Mouse (Mus musculus) C2C12 (cell line): Measurements from ENCODE around the gene Wwox. TPM values are rescaled to one million over a fixed set of nuclear protein-coding genes. Genes with fewer than 3 reads are reported as not detected.

Experiments used
- H3K27me3 ChIP-seq: one replicate; pipeline ENCODE4 v1.6.1; 2011; ENCODE audit not compliant: control insufficient read depth, insufficient read depth, insufficient read length
- H3K36me3 ChIP-seq: one replicate; pipeline ENCODE4 v1.6.1; 2011; ENCODE audit not compliant: control insufficient read depth, insufficient read depth
- H3K4me3 ChIP-seq: one replicate; pipeline ENCODE4 v1.5.1; 2011; ENCODE audit warnings: mild to moderate bottlenecking, control low read depth; ENCODE audit not compliant: poor library complexity, insufficient read depth, severe bottlenecking
- H3K79me2 ChIP-seq: one replicate; pipeline ENCODE4 v1.6.1; 2011; ENCODE audit not compliant: control insufficient read depth, insufficient read depth
- H3K79me3 ChIP-seq: one replicate; pipeline ENCODE4 v1.6.1; 2011; ENCODE audit warnings: low read depth, control low read depth
- H3ac ChIP-seq: one replicate; pipeline ENCODE3; 2011; ENCODE audit warnings: low read depth; ENCODE audit not compliant: control insufficient read depth, insufficient read length
- CEBPB ChIP-seq: IDR thresholded peaks from one replicate; pipeline ENCODE4 v1.6.1; 2011; ENCODE audit warnings: low read depth, mild to moderate bottlenecking, control low read depth, moderate library complexity
- CTCF ChIP-seq: IDR thresholded peaks from one replicate; pipeline ENCODE4 v1.5.1; 2011; ENCODE audit not compliant: control insufficient read depth, insufficient read depth, insufficient read length
- FOSL1 ChIP-seq: IDR thresholded peaks from one replicate; pipeline ENCODE4 v1.8.0; 2011; ENCODE audit warnings: mild to moderate bottlenecking, low read length; ENCODE audit not compliant: poor library complexity, insufficient read depth, severe bottlenecking
- MAX ChIP-seq: IDR thresholded peaks from one replicate; pipeline ENCODE4 v1.6.1; 2011; ENCODE audit warnings: mild to moderate bottlenecking, control low read depth
- MYOD1 ChIP-seq: IDR thresholded peaks from one replicate; pipeline ENCODE4 v1.6.1; 2011; ENCODE audit warnings: low read depth; ENCODE audit not compliant: control insufficient read depth, insufficient read length
- MYOG ChIP-seq: IDR thresholded peaks from one replicate; pipeline ENCODE4 v1.6.1; 2011; ENCODE audit not compliant: control insufficient read depth, insufficient read length; ENCODE audit errors: extremely low read depth
- USF1 ChIP-seq: IDR thresholded peaks from one replicate; pipeline ENCODE4 v1.6.1; 2011; ENCODE audit warnings: low read depth, mild to moderate bottlenecking, control low read depth, moderate library complexity
- polyA plus RNA-seq: library from polyadenylated mRNA; unstranded; fragments of >200 nt; fragmentation: generic; extraction: Trizol; gene quantifications from one replicate; pipeline ENCODE4 v1.2.1, GENCODE M21; 2012; ENCODE audit warnings: missing spikeins

The Wwox gene
- polyA plus RNA-seq, 1 experiment = 3.7 TPM

GRCm38 (mm10) chr8:114956377-114957168, 517.1 kb downstream of the Wwox start:
- no peaks in the 10 kb centered on the region for H3K36me3 ChIP-seq
- no peak for TF ChIP-seq MAX
- no peak for TF ChIP-seq CEBPB
- no peak for TF ChIP-seq MYOG
- no peak for TF ChIP-seq CTCF
- no peak for TF ChIP-seq MYOD1
- TF ChIP-seq FOSL1 = no peak
- TF ChIP-seq USF1 = no peak
- no peaks in the 10 kb centered on the region for H3K79me3 ChIP-seq
- H3ac ChIP-seq = no peak overlapping the region
- no peak overlapping the region for H3K4me3 ChIP-seq
- H3K27me3 ChIP-seq = no peaks in the 10 kb centered on the region
- H3K79me2 ChIP-seq = no peaks in the 10 kb centered on the region

GRCm38 (mm10) chr8:114958437-114959107, 519.1 kb downstream of the Wwox start:
- Histone ChIP-seq H3K36me3 (no peaks in the 10 kb centered on the region), H3K79me3 (no peaks in the 10 kb centered on the region), H3K4me3 (no peak overlapping the region), H3K27me3 (no peaks in the 10 kb centered on the region), H3K79me2 (no peaks in the 10 kb centered on the region), H3ac (no peak overlapping the region)
- TF ChIP-seq CTCF (no peak), USF1 (no peak)

DNA sequence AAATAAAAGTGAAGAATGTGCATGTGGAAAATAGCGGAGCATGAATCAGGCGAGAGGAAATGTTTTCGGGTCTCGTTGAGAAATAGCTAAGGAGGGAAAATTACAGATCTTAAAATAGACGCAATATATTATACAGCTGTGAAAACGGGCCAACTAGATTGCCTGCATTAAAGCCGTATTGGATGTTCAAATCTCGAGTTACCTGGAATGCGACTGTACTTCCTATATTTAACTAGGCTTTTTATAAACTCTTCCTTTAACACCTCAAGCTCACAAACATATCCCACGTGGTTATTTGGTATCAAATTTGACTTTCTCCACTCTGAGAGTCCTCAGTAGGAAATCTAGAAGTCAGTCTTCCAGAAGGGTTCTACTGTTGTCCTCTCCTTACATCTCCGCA, 520.0 kb downstream of the Wwox start:
- Histone ChIP-seq H3K4me3 (no peak overlapping the region), H3K79me3 (no peaks in the 10 kb centered on the region), H3ac (no peak overlapping the region), H3K36me3 (no peaks in the 10 kb centered on the region), H3K79me2 (no peaks in the 10 kb centered on the region), H3K27me3 (no peaks in the 10 kb centered on the region)
- no peak for TF ChIP-seq USF1
- no peak for TF ChIP-seq CEBPB
- no peak for TF ChIP-seq FOSL1
- TF ChIP-seq CTCF = no peak
- no peak for TF ChIP-seq MYOD1
- no peak for TF ChIP-seq MAX
- TF ChIP-seq MYOG = no peak

DNA sequence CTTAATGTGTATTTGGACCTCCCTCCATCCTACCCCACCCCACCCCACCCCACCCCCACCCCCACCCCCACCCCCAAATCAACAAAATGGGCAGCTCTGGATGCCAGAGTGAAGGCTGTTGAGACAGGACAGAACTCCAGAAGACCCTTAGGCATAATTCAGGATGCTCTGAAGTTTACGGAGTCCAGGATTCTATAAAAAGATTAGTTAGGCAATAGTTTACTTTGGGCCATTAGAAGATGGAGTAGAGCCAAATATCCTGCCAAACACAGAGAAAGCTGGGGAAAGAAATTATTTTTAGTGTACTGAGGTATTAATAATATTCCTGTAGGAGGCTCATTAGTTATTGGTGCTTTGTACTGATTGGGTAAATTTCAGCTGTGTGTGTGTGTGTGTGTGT, 523.0 kb downstream of the Wwox start:
- Histone ChIP-seq H3K79me2 (no peaks in the 10 kb centered on the region), H3K79me3 (no peaks in the 10 kb centered on the region), H3K4me3 (no peak overlapping the region), H3ac (no peak overlapping the region), H3K27me3 (no peaks in the 10 kb centered on the region), H3K36me3 (no peaks in the 10 kb centered on the region)
- TF ChIP-seq MYOG = no peak
- TF ChIP-seq MYOD1 = no peak
- TF ChIP-seq MAX = no peak
- TF ChIP-seq FOSL1 = no peak
- no peak for TF ChIP-seq CEBPB
- no peak for TF ChIP-seq CTCF
- no peak for TF ChIP-seq USF1

DNA sequence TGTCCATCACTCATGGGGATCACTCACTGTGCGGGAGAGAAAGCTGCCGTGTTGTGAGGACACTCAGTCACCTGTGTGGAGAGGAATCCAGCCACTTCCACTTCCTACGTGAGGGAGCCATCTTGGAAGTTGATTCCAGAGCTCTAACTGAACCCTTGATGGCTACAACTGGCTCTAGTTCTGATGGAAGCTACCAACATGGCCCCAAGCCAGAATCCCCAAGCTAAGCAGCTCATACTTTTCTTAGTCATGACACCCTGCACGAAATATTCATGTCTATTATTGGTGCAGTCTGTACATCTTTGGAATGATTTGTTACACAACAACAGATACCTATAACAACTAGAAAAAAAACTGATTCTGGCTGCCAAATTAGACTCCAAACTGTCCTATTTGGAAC, 523.8 kb downstream of the Wwox start:
- Histone ChIP-seq H3K4me3 (no peak overlapping the region), H3K27me3 (no peaks in the 10 kb centered on the region), H3ac (no peak overlapping the region), H3K36me3 (no peaks in the 10 kb centered on the region), H3K79me3 (no peaks in the 10 kb centered on the region), H3K79me2 (no peaks in the 10 kb centered on the region)
- TF ChIP-seq MAX = no peak
- TF ChIP-seq FOSL1 = no peak
- no peak for TF ChIP-seq MYOG
- TF ChIP-seq MYOD1 = no peak
- no peak for TF ChIP-seq CTCF
- no peak for TF ChIP-seq USF1
- no peak for TF ChIP-seq CEBPB
